Mouse (Mus musculus) neural tube, postnatal 0 days (tissue): ENCODE measurements around the gene Gm14419. TPM values are rescaled to one million over a fixed set of nuclear protein-coding genes. Genes with fewer than 3 reads are reported as not detected.

Experiments
- polyA plus RNA-seq: library from polyadenylated mRNA; unstranded; fragments of >200 nt; fragmentation: Nextera tagmentation; extraction: Ambion mirVana; gene quantifications from 2 replicates; pipeline ENCODE4 v1.2.1, GENCODE M21; 2015

The Gm14419 gene
- 12.9 and 13.3 TPM in 2 replicates for polyA plus RNA-seq

DNA sequence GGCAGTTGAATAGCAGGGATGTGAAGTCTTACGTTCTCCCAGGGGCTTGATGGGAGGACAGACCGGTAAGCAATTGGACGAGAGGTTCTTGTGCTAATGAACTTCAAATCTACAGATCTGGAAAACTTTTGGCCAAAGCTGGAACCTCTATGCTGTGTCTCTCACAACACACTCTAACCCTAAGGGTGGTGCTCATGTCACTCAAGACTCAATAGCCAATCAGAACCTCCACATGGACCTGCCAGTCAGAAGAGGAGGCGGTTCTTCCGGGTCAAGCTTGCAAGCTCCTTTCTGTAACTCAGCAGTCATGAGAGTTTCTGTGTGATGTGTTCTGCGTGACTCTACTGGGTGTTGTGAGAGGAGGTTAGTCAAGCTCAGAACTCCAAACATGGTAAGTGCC lies at the start of gene Gm14419:
Gm14419 (plus strand) TSS at position 301 of the 400 bp plus-strand sequence.

Other genes starting within 250 kb of the Gm14419 start
- 21.6 and 22.3 TPM in 2 replicates for gene Gm14295, start 202.3 kb upstream of the Gm14419 start, polyA plus RNA-seq
- gene Gm14408, start 169.8 kb upstream of the Gm14419 start, polyA plus RNA-seq = not detected in 2 replicates
- 9.9 and 10.1 TPM in 2 replicates for gene Gm14296, start 73.1 kb upstream of the Gm14419 start, polyA plus RNA-seq
- gene Gm14401, start 73.4 kb downstream of the Gm14419 start, polyA plus RNA-seq = not detected in 2 replicates
- gene Gm14410, start 205.5 kb downstream of the Gm14419 start, polyA plus RNA-seq = 42.9 and 49.3 TPM in 2 replicates